Mouse (Mus musculus): ENCODE results near the gene Defb36.

Gene Defb36

GRCm38 (mm10) chr2:152622151-152622550 lies 18.0 kb downstream of the Defb36 start:
- no peak for DNase-seq (ENCODE audit: low spot score in 2 of 2)

GRCm38 (mm10) chr2:152622953-152623352 lies 18.8 kb downstream of the Defb36 start, which contains the start of gene Defb25:
Defb25 (minus strand) TSS chr2:152623053.
- no peak for DNase-seq (ENCODE audit: low spot score in 2 of 2)

GRCm38 (mm10) chr2:152624566-152624965 lies 20.4 kb downstream of the Defb36 start:
- no peak for DNase-seq (ENCODE audit: low spot score in 2 of 2)

- no peak for DNase-seq (ENCODE audit: low spot score in 2 of 2)
Observed at GRCm38 (mm10) chr2:152625256-152625655, 21.1 kb downstream of the Defb36 start.

- no peak for DNase-seq (ENCODE audit: low spot score in 2 of 2)
Observed at GRCm38 (mm10) chr2:152626774-152627591, 22.9 kb downstream of the Defb36 start, which contains the start of gene Rem1. Rem1 (plus strand) TSS chr2:152626951.

GRCm38 (mm10) chr2:152628066-152628465 lies 23.9 kb downstream of the Defb36 start:
- DNase-seq (ENCODE audit: low spot score in 2 of 2), result no peak

GRCm38 (mm10) chr2:152629239-152629638 lies 25.1 kb downstream of the Defb36 start:
- DNase-seq (ENCODE audit: low spot score in 2 of 2), result no peak

GRCm38 (mm10) chr2:152629904-152630303 lies 25.8 kb downstream of the Defb36 start:
- DNase-seq (ENCODE audit: low spot score in 2 of 2), result no peak

- DNase-seq (ENCODE audit: low spot score in 2 of 2), result no peak
Observed at GRCm38 (mm10) chr2:152633334-152633733, 29.2 kb downstream of the Defb36 start.

GRCm38 (mm10) chr2:152634311-152634710 lies 30.2 kb downstream of the Defb36 start:
- no peak for DNase-seq (ENCODE audit: low spot score in 2 of 2)

- DNase-seq (ENCODE audit: low spot score in 2 of 2), result no peak
Observed at GRCm38 (mm10) chr2:152636246-152637005, 32.3 kb downstream of the Defb36 start.

- no peak for DNase-seq (ENCODE audit: low spot score in 2 of 2)
Observed at GRCm38 (mm10) chr2:152637006-152637322, 32.8 kb downstream of the Defb36 start.

GRCm38 (mm10) chr2:152637381-152637780 lies 33.3 kb downstream of the Defb36 start:
- DNase-seq (ENCODE audit: low spot score in 2 of 2), result no peak

GRCm38 (mm10) chr2:152638865-152639264 lies 34.7 kb downstream of the Defb36 start:
- DNase-seq (ENCODE audit: low spot score in 2 of 2), result no peak

GRCm38 (mm10) chr2:152639406-152640113 lies 35.4 kb downstream of the Defb36 start:
- no peak for DNase-seq (ENCODE audit: low spot score in 2 of 2)

- DNase-seq (ENCODE audit: low spot score in 2 of 2), result peak in 1 of 2 experiments; percentile 5
Observed at GRCm38 (mm10) chr2:152652901-152653620, 48.9 kb downstream of the Defb36 start.

- DNase-seq (ENCODE audit: low spot score in 2 of 2), result peak; percentile 78 to 86
Observed at GRCm38 (mm10) chr2:152653874-152654715, 50.0 kb downstream of the Defb36 start.

GRCm38 (mm10) chr2:152657398-152657797 lies 53.3 kb downstream of the Defb36 start:
- no peak for DNase-seq (ENCODE audit: low spot score in 2 of 2)

- DNase-seq (ENCODE audit: low spot score in 2 of 2), result no peak
Observed at GRCm38 (mm10) chr2:152661163-152661562, 57.0 kb downstream of the Defb36 start.

Data from right cerebral cortex, adult 2 months (tissue).